In the genomic region with DNA sequence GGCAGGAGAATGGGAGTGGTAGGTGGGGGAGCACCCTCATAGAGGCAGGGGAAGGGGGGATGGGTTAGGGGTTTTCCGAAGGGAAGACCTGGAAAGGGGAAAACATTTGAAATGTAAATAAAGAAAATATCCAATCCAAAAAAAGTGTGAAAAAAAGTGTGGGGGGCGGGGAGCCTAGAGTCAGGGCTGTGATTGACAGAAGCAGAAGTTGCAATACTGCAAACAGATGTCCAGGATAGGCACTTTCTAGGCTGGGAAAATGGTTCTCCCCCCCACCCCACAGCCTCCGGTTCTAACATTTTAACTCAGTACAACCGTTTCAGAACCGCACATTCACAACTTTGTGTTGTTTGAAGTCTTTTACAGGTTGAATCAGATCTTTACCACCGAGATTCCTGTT, we compare ENCODE assay signal across 23 mouse cellular contexts.
"Had no signal": no experiment of that assay in that cellular context is flagged by ENCODE, and none has a peak within 500 bp of the region (broad histone marks: within the 10 kb centered on the region; RNA-seq: fewer than 3 reads in every experiment).

No protein-coding gene starts in this region.

- H3K36me3 ChIP-seq: limb, embryonic 10.5 days; limb, embryonic 13.5 days; liver, embryonic 12.5 days; liver, embryonic 15.5 days; lung, embryonic 15.5 days; midbrain, embryonic 12.5 days; midbrain, embryonic 15.5 days; neural tube, embryonic 12.5 days; neural tube, embryonic 15.5 days had no signal

- H3K27ac ChIP-seq: limb, embryonic 10.5 days; limb, embryonic 13.5 days; liver, embryonic 12.5 days; liver, embryonic 15.5 days; lung, embryonic 15.5 days; midbrain, embryonic 12.5 days; midbrain, embryonic 15.5 days; neural tube, embryonic 12.5 days; neural tube, embryonic 15.5 days; stomach, postnatal 0 days had no signal

- H3K4me1 ChIP-seq: lung, embryonic 15.5 days; midbrain, embryonic 12.5 days; midbrain, embryonic 15.5 days had no signal

- H3K4me3 ChIP-seq: limb, embryonic 10.5 days; limb, embryonic 13.5 days; liver, embryonic 12.5 days; liver, embryonic 15.5 days; lung, embryonic 15.5 days; midbrain, embryonic 12.5 days; midbrain, embryonic 15.5 days; neural tube, embryonic 12.5 days; neural tube, embryonic 15.5 days had no signal

- ATAC-seq: liver, embryonic 12.5 days; midbrain, embryonic 15.5 days had no signal

- DNase-seq: kidney, adult 9 months; kidney, postnatal 14 days; kidney, postnatal 4 days; liver; lung, adult 18-20 months; lung, postnatal 10 days; lung, postnatal 4 days; right cerebral cortex, adult 18-20 months; right cerebral cortex, postnatal 14 days; right cerebral cortex, postnatal 4 days; thymus, adult 2 months; thymus, postnatal 14 days; thymus, postnatal 4 days had no signal

- H3K9me3 ChIP-seq: limb, embryonic 10.5 days; liver, embryonic 12.5 days; liver, embryonic 15.5 days; lung, embryonic 15.5 days; midbrain, embryonic 12.5 days; midbrain, embryonic 15.5 days; neural tube, embryonic 12.5 days; neural tube, embryonic 15.5 days had no signal

- H3K4me2 ChIP-seq: limb, embryonic 13.5 days; liver, embryonic 12.5 days; liver, embryonic 15.5 days; lung, embryonic 15.5 days; midbrain, embryonic 12.5 days; midbrain, embryonic 15.5 days; neural tube, embryonic 12.5 days; neural tube, embryonic 15.5 days had no signal

- H3K9ac ChIP-seq: limb, embryonic 13.5 days; liver, embryonic 12.5 days; liver, embryonic 15.5 days; lung, embryonic 15.5 days; midbrain, embryonic 12.5 days; midbrain, embryonic 15.5 days; neural tube, embryonic 12.5 days; neural tube, embryonic 15.5 days had no signal

- H3K27me3 ChIP-seq: limb, embryonic 13.5 days; lung, embryonic 15.5 days; midbrain, embryonic 12.5 days; midbrain, embryonic 15.5 days; neural tube, embryonic 12.5 days; neural tube, embryonic 15.5 days had no signal
